Mouse (Mus musculus) lung, postnatal 0 days (tissue): ENCODE results near the gene Dennd1a.

Experiments used
- CTCF ChIP-seq: IDR thresholded peaks from 2 replicates; pipeline ENCODE4 v1.5.1; 2016; ENCODE audit warnings: antibody characterized with exemption, mild to moderate bottlenecking
- EP300 ChIP-seq: IDR thresholded peaks from 2 replicates; pipeline ENCODE4 v1.6.1; 2016; ENCODE audit warnings: antibody characterized with exemption, mild to moderate bottlenecking, control low read depth

- TF ChIP-seq EP300 (no peak), CTCF (no peak)
Measured at GRCm38 (mm10) chr2:38156001-38156400, 131.2 kb downstream of the Dennd1a start.
